8 mouse cellular contexts compared by ENCODE assay signal in the genomic region with DNA sequence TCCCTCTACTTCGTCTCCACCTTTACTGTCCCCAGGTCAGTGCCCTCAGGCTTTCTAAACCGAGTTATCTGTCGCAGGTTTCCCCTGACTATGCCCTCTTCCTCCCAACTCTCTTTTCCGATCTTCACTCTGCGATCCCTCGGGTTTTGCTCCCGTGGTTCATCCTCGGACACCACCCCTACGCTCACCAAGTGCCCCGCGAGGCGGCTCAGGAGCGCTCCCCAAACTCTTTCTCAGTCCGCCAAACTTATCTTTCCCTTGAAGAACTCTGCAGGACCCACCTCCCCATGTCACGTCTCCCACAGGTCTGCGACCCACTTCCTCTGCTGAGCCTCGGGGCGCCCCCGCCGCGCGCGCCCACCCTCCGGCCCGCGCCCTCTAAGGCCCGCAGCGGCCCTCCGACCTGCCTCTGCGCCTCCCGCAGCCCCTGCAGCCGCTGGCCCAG. TPM values are rescaled to one million over a fixed set of nuclear protein-coding genes. Genes with fewer than 3 reads are reported as not detected.
DNase-seq lines count a peak whose midpoint lies in the region; ATAC-seq and TF ChIP-seq lines count a peak whose summit lies in the region.

No protein-coding gene starts in this region.

- peak overlapping the region; percentile 99 for H3K9ac ChIP-seq in liver, embryonic 16.5 days (ENCODE audit: low read depth, low read length)
- peak overlapping the region; percentile 95 for H3K9ac ChIP-seq in stomach, postnatal 0 days (ENCODE audit: low read length)

- WGBS in liver, embryonic 16.5 days (ENCODE audit: insufficient replicate concordance), result under 1% methylated on average over 31 of the region's 32 CpGs
- 1% methylated on average over 31 of the region's 32 CpGs for WGBS in stomach, postnatal 0 days

- peaks cover 9% of the 10 kb centered on the region for H3K36me3 ChIP-seq in liver, embryonic 16.5 days (ENCODE audit: control insufficient read depth, insufficient read depth)
- no peaks in the 10 kb centered on the region for H3K36me3 ChIP-seq in stomach, postnatal 0 days (ENCODE audit: control insufficient read depth, insufficient read depth, low read length)

- H3K9me3 ChIP-seq in liver, embryonic 16.5 days (replicated peaks; ENCODE audit: control insufficient read depth, low read length), result 0 out of 2 replicates have a peak, but pooled peaks cover 3% of the 10 kb centered on the region
- no peaks in the 10 kb centered on the region for H3K9me3 ChIP-seq in stomach, postnatal 0 days (ENCODE audit: control insufficient read depth, low read length)

- peak overlapping the region; percentile 91 for H3K4me3 ChIP-seq in liver, embryonic 16.5 days (ENCODE audit: low read depth, low read length)
- peak overlapping the region; percentile 93 for H3K4me3 ChIP-seq in stomach, postnatal 0 days (ENCODE audit: low read depth, low read length)

- H3K27me3 ChIP-seq in liver, embryonic 16.5 days (ENCODE audit: control insufficient read depth, insufficient read depth, low read depth, low read length), result no peaks in the 10 kb centered on the region
- no peaks in the 10 kb centered on the region for H3K27me3 ChIP-seq in stomach, postnatal 0 days (ENCODE audit: control insufficient read depth, insufficient read depth, low read length)

- H3K4me1 ChIP-seq in liver, embryonic 16.5 days (ENCODE audit: control insufficient read depth, low read depth, low read length), result peaks cover 36% of the 10 kb centered on the region
- H3K4me1 ChIP-seq in stomach, postnatal 0 days (replicated peaks; ENCODE audit: control insufficient read depth, insufficient read depth), result no peaks in the 10 kb centered on the region

- peak overlapping the region; percentile 81 for H3K4me2 ChIP-seq in liver, embryonic 16.5 days (ENCODE audit: low read depth, low read length)
- peak overlapping the region; percentile 75 for H3K4me2 ChIP-seq in stomach, postnatal 0 days (replicated peaks; ENCODE audit: low read depth)

- TF ChIP-seq CTCF in stomach, postnatal 0 days (IDR thresholded peaks at IDR 0.05; ENCODE audit: low read depth), result no peak

- ATAC-seq in liver, embryonic 16.5 days (ENCODE audit: low read depth), result peak; percentile 14; the same call in 1 of the 2 replicates
- no peak; the same call in 1 of the 2 replicates for ATAC-seq in stomach, postnatal 0 days (ENCODE audit: low FRiP score, low TSS enrichment)

- peak; percentile 46 for DNase-seq in adrenal gland, postnatal 25 days
- no peak for DNase-seq in adrenal gland, adult (ENCODE audit: inconsistent age in 2 of 2, low spot score in 1 of 2)
- peak; percentile 68 to 72 for DNase-seq in spleen, postnatal 10 days (ENCODE audit: low spot score in 2 of 2)
- DNase-seq in spleen, adult 18-20 months, result no peak
- peak; percentile 15 for DNase-seq in heart, postnatal 25 days (ENCODE audit: low spot score)
- no peak for DNase-seq in stomach, postnatal 0 days (ENCODE audit: low spot score)
- no peak for DNase-seq in thymus, adult 18-20 months

- peak overlapping the region; percentile 100 for H3K27ac ChIP-seq in liver, embryonic 16.5 days (ENCODE audit: low read length)
- H3K27ac ChIP-seq in stomach, postnatal 0 days (replicated peaks), result peak overlapping the region; percentile 96

- intact Hi-C loops in heart, postnatal 25 days (cut with DNase I), result loop anchor here (10.0 kb wide), 1 partner anchor 124 kb away; the partner anchor contains the start of gene Rhot1

- no peak for TF ChIP-seq EP300 in stomach, postnatal 0 days (optimal IDR thresholded peaks at IDR 0.05)

RNA-seq across cellular contexts. Expression of gene Crlf3, which starts 0.4 kb away (rescaled TPM):
- 13.6 and 18.2 TPM in 2 replicates for total RNA-seq in adrenal gland, postnatal 25 days (2021)
- 10 to 100 TPM; 13.5 to 14.3 TPM for total RNA-seq in heart, postnatal 25 days (2021)
- 97.1 and 104 TPM in 2 replicates for polyA plus RNA-seq in liver, embryonic 16.5 days (2015; fragmentation: Nextera tagmentation; extraction: Ambion mirVana)
- 13.2 and 13.6 TPM in 2 replicates for polyA plus RNA-seq in stomach, postnatal 0 days (2015; fragmentation: Nextera tagmentation; extraction: Ambion mirVana)

RNA-seq across cellular contexts. Expression of gene Atad5, which starts 8.8 kb away (rescaled TPM):
- 4.2 and 4.5 TPM in 2 replicates for total RNA-seq in adrenal gland, postnatal 25 days (2021)
- total RNA-seq in heart, postnatal 25 days (2021), result under 1 TPM; 0.86 to 0.89 TPM
- polyA plus RNA-seq in liver, embryonic 16.5 days (2015; fragmentation: Nextera tagmentation; extraction: Ambion mirVana), result 9.0 and 9.7 TPM in 2 replicates
- polyA plus RNA-seq in stomach, postnatal 0 days (2015; fragmentation: Nextera tagmentation; extraction: Ambion mirVana), result 1.6 and 2.2 TPM in 2 replicates

Comparison
In these comparisons a context has a peak if more than half of its experiments do, and no peak if none do; other contexts are left out.
1. DNase-seq: peak in adrenal gland, postnatal 25 days (single experiment), spleen, postnatal 10 days (2 of 2) and heart, postnatal 25 days (single experiment); none in adrenal gland, adult (0 of 2), spleen, adult 18-20 months (0 of 2), stomach, postnatal 0 days (single experiment) and thymus, adult 18-20 months (0 of 2).